In the genomic region with DNA sequence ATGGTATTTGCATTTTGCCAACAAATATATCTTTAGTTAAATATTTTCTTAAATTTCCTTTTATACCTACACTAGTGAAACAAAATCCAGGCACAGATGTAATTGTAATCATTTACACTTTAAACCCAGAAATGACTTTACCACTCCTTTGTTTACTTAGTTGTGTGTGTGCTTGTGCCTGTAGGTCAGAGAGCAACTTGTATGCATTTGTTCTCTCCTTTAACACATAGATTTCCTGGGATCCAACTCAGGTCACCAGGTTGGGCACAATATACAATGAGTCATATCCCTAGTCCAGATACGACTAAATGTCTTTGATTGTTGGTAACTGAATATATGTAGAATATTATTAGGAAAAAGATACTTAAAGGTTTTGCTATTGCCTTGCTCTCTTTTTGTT, we compare ENCODE assay signal across 24 mouse cellular contexts.
DNase-seq lines count a peak whose midpoint lies in the region; ATAC-seq and TF ChIP-seq lines count a peak whose summit lies in the region.
"Had no signal": no experiment of that assay in that cellular context is flagged by ENCODE, and none has a peak within 500 bp of the region (broad histone marks: within the 10 kb centered on the region; RNA-seq: fewer than 3 reads in every experiment).

No protein-coding gene starts in this region.

- no peaks in the 10 kb centered on the region for H3K9me3 ChIP-seq in liver, embryonic 15.5 days (replicated peaks)
- H3K9me3 ChIP-seq in liver, embryonic 12.5 days (replicated peaks) = no peaks in the 10 kb centered on the region
- H3K9me3 ChIP-seq in intestine, embryonic 15.5 days = no peaks in the 10 kb centered on the region
- no peaks in the 10 kb centered on the region for H3K9me3 ChIP-seq in liver, postnatal 0 days (ENCODE audit: low read length)
- no peaks in the 10 kb centered on the region for H3K9me3 ChIP-seq in stomach, embryonic 16.5 days (replicated peaks; ENCODE audit: control insufficient read depth, low read length)
- H3K9me3 ChIP-seq: embryonic facial prominence, embryonic 10.5 days; forebrain, embryonic 12.5 days; heart, embryonic 10.5 days; hindbrain, embryonic 13.5 days had no signal

- no peak for DNase-seq in liver, postnatal 0 days
- no peak for DNase-seq in left cerebral cortex, postnatal 14 days (ENCODE audit: low spot score in 2 of 2)
- no peak for DNase-seq in urinary bladder, postnatal 10 days (ENCODE audit: low spot score)
- no peak for DNase-seq in left cerebral cortex, postnatal 25 days (ENCODE audit: low spot score in 2 of 2)
- DNase-seq: adrenal gland, postnatal 14 days; cerebellum, adult 18-20 months; cerebellum, adult 9-11 months; cerebellum, postnatal 36 days; gastrocnemius, postnatal 10 days; heart, adult 18-20 months; heart, postnatal 10 days had no signal

- H3K27ac ChIP-seq in liver, embryonic 15.5 days (replicated peaks) = no peak overlapping the region
- H3K27ac ChIP-seq in liver, embryonic 12.5 days = no peak overlapping the region
- no peak overlapping the region for H3K27ac ChIP-seq in intestine, embryonic 15.5 days
- no peak overlapping the region for H3K27ac ChIP-seq in liver, postnatal 0 days (ENCODE audit: low read depth)
- H3K27ac ChIP-seq in stomach, embryonic 16.5 days (ENCODE audit: low read length) = peak overlapping the region; percentile 66; the same call in 1 of the 2 replicates
- H3K27ac ChIP-seq: embryonic facial prominence, embryonic 10.5 days; forebrain, embryonic 12.5 days; heart, embryonic 10.5 days; hindbrain, embryonic 13.5 days had no signal

- H3K4me1 ChIP-seq in liver, embryonic 15.5 days (replicated peaks) = no peaks in the 10 kb centered on the region
- no peaks in the 10 kb centered on the region for H3K4me1 ChIP-seq in liver, embryonic 12.5 days
- no peaks in the 10 kb centered on the region for H3K4me1 ChIP-seq in intestine, embryonic 15.5 days (replicated peaks)
- peaks cover 4% of the 10 kb centered on the region; the same call in 1 of the 2 replicates for H3K4me1 ChIP-seq in liver, postnatal 0 days (ENCODE audit: insufficient read depth)
- H3K4me1 ChIP-seq in stomach, embryonic 16.5 days (ENCODE audit: control insufficient read depth, insufficient read depth, low read length) = peaks cover 11% of the 10 kb centered on the region
- H3K4me1 ChIP-seq: heart, embryonic 10.5 days had no signal

- no peaks in the 10 kb centered on the region for H3K36me3 ChIP-seq in liver, embryonic 15.5 days (replicated peaks)
- no peaks in the 10 kb centered on the region for H3K36me3 ChIP-seq in liver, embryonic 12.5 days
- no peaks in the 10 kb centered on the region for H3K36me3 ChIP-seq in intestine, embryonic 15.5 days
- H3K36me3 ChIP-seq in liver, postnatal 0 days (replicated peaks; ENCODE audit: insufficient read depth, low read length) = no peaks in the 10 kb centered on the region
- H3K36me3 ChIP-seq in stomach, embryonic 16.5 days (ENCODE audit: control insufficient read depth, insufficient read depth, low read length) = no peaks in the 10 kb centered on the region
- H3K36me3 ChIP-seq: embryonic facial prominence, embryonic 10.5 days; forebrain, embryonic 12.5 days; heart, embryonic 10.5 days; hindbrain, embryonic 13.5 days had no signal

- TF ChIP-seq CTCF in liver, postnatal 0 days (IDR thresholded peaks at IDR 0.05; ENCODE audit: low read depth) = no peak

- ATAC-seq in liver, embryonic 15.5 days (ENCODE audit: insufficient read depth) = 0 out of 2 replicates have a peak, but pooled peaks have one; percentile 34
- ATAC-seq in liver, embryonic 12.5 days = no peak
- ATAC-seq in intestine, embryonic 15.5 days = peak; percentile 92
- peak; percentile 83 for ATAC-seq in liver, postnatal 0 days
- ATAC-seq in stomach, embryonic 16.5 days (ENCODE audit: insufficient read depth, low FRiP score) = peak; percentile 84
- ATAC-seq: activated CD4-positive, CD25-positive, alpha-beta regulatory T cell, adult 4 months; forebrain, embryonic 16.5 days; Patski had no signal

- H3K27me3 ChIP-seq in liver, embryonic 15.5 days = no peaks in the 10 kb centered on the region
- H3K27me3 ChIP-seq in liver, embryonic 12.5 days (replicated peaks) = no peaks in the 10 kb centered on the region
- no peaks in the 10 kb centered on the region for H3K27me3 ChIP-seq in intestine, embryonic 15.5 days (replicated peaks)
- H3K27me3 ChIP-seq in liver, postnatal 0 days (ENCODE audit: insufficient read depth, low read length) = no peaks in the 10 kb centered on the region
- H3K27me3 ChIP-seq in stomach, embryonic 16.5 days (ENCODE audit: control insufficient read depth, insufficient read depth, low read length) = no peaks in the 10 kb centered on the region
- H3K27me3 ChIP-seq: CH12.LX; forebrain, embryonic 12.5 days; hindbrain, embryonic 13.5 days; Patski had no signal

- TF ChIP-seq EP300 in liver, postnatal 0 days (IDR thresholded peaks at IDR 0.05; ENCODE audit: low read depth) = no peak

- H3K9ac ChIP-seq in liver, embryonic 15.5 days = no peak overlapping the region
- no peak overlapping the region for H3K9ac ChIP-seq in liver, embryonic 12.5 days
- no peak overlapping the region for H3K9ac ChIP-seq in intestine, embryonic 15.5 days
- H3K9ac ChIP-seq in liver, postnatal 0 days (replicated peaks) = no peak overlapping the region
- H3K9ac ChIP-seq in stomach, embryonic 16.5 days (ENCODE audit: low read length) = no peak overlapping the region
- H3K9ac ChIP-seq: forebrain, embryonic 12.5 days; hindbrain, embryonic 13.5 days had no signal

- 64% methylated on average over 1 of the region's 1 CpGs for WGBS in liver, embryonic 15.5 days (ENCODE audit: insufficient replicate concordance)
- 65% methylated on average over 1 of the region's 1 CpGs for WGBS in liver, embryonic 12.5 days (ENCODE audit: insufficient replicate concordance)
- 46% methylated on average over 1 of the region's 1 CpGs for WGBS in intestine, embryonic 15.5 days
- 56% methylated on average over 1 of the region's 1 CpGs for WGBS in liver, postnatal 0 days (ENCODE audit: insufficient replicate concordance)
- 49% methylated on average over 1 of the region's 1 CpGs for WGBS in stomach, embryonic 16.5 days

- intact Hi-C loops in left cerebral cortex, postnatal 14 days (cut with DNase I) = no loop called here
- intact Hi-C loops in left cerebral cortex, postnatal 25 days (cut with DNase I) = no loop called here

- H3K4me2 ChIP-seq in liver, embryonic 15.5 days = no peak overlapping the region
- H3K4me2 ChIP-seq in liver, embryonic 12.5 days = no peak overlapping the region
- no peak overlapping the region for H3K4me2 ChIP-seq in intestine, embryonic 15.5 days (replicated peaks)
- no peak overlapping the region for H3K4me2 ChIP-seq in liver, postnatal 0 days (ENCODE audit: low read depth, low read length)
- H3K4me2 ChIP-seq in stomach, embryonic 16.5 days (ENCODE audit: low read depth, low read length) = no peak overlapping the region
- H3K4me2 ChIP-seq: forebrain, embryonic 12.5 days; hindbrain, embryonic 13.5 days had no signal

- H3K4me3 ChIP-seq in liver, embryonic 15.5 days (replicated peaks) = no peak overlapping the region
- no peak overlapping the region for H3K4me3 ChIP-seq in liver, embryonic 12.5 days
- no peak overlapping the region for H3K4me3 ChIP-seq in intestine, embryonic 15.5 days (replicated peaks)
- H3K4me3 ChIP-seq in liver, postnatal 0 days (ENCODE audit: low read depth, low read length) = no peak overlapping the region
- H3K4me3 ChIP-seq in stomach, embryonic 16.5 days (replicated peaks; ENCODE audit: low read length) = no peak overlapping the region
- H3K4me3 ChIP-seq: embryonic facial prominence, embryonic 10.5 days; erythroblast, embryonic 14.5 days; forebrain, embryonic 12.5 days; heart, embryonic 10.5 days; hindbrain, embryonic 13.5 days had no signal
